Mouse (Mus musculus): ENCODE data around the gene Oprm1.

DNA sequence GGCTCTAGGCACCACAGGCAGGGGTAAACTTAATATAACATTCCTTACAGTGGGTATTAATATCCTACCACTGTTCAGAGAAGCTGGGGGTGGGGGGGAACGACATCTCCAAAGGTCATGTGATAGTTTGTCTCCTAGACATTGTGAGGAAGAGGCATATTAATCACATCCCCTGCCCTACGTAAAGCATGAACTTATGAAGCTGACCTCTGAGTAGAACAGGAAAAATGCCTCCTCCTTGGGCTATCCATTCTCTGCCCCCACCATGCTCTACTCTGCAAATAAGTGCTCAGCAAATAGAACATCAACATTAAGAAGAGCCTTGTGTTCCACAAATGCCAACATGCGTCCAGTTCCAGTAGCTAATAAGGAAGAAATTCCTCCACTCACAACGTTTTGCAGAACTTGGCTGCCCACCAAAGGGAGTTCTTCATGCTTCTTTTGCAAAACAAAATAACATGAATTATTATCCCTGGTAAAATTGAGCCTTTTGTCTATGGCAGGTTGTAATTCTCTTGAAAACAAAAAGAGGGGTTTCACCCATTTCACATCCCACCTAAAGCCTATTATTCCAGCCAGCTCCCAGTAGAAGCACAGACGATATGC lies 131.4 kb downstream of the Oprm1 start:
- no peak for TF ChIP-seq CTCF (IDR thresholded peaks at IDR 0.05; ENCODE audit: control insufficient read depth, insufficient read depth, insufficient replicate concordance, low read depth, low read length)
- TF ChIP-seq POLR2A (IDR thresholded peaks at IDR 0.05; ENCODE audit: control insufficient read depth, low read depth, low read length): no peak

Data from testis, adult 2 months (tissue).